Mouse (Mus musculus) hindbrain, embryonic 11.5 days (tissue): ENCODE results near the gene Brsk1. TPM values are rescaled to one million over a fixed set of nuclear protein-coding genes. Genes with fewer than 3 reads are reported as not detected.
A peak's percentile ranks its signal among the peaks of the same experiment; 100 is the strongest.

Experiments used
- ATAC-seq: fragments of 200-750 bp; cut with Nextera tagmentation; 2 replicates; pipeline ENCODE4 v1.8.0; 2017; ENCODE audit warnings: mild to moderate bottlenecking, moderate TSS enrichment, moderate library complexity; ENCODE audit not compliant: low FRiP score
- DNase-seq: peaks from one replicate; pipeline ENCODE4 v3.0.0-alpha.2; 2015; ENCODE audit warnings: low spot score
- H3K27ac ChIP-seq: fragments of 300-500 bp; sonication (generic); 2 replicates; pipeline ENCODE4 v1.5.1; 2014; ENCODE audit warnings: mild to moderate bottlenecking, low read depth, low read length
- H3K27me3 ChIP-seq: fragments of 300-500 bp; sonication (generic); 2 replicates; pipeline ENCODE4 v1.6.1; 2014; ENCODE audit warnings: mild to moderate bottlenecking, low read length, moderate library complexity, mixed read lengths; ENCODE audit not compliant: control insufficient read depth, insufficient read depth
- H3K36me3 ChIP-seq: fragments of 300-500 bp; sonication (generic); 2 replicates; pipeline ENCODE4 v1.6.1; 2014; ENCODE audit warnings: mild to moderate bottlenecking, low read length, moderate library complexity, mixed read lengths; ENCODE audit not compliant: control insufficient read depth, insufficient read depth
- H3K4me1 ChIP-seq: fragments of 300-500 bp; sonication (generic); replicated peaks from 2 replicates; pipeline ENCODE4 v1.6.1; 2014; ENCODE audit warnings: low read length, mixed read lengths; ENCODE audit not compliant: control insufficient read depth, insufficient read depth
- H3K4me2 ChIP-seq: fragments of 300-500 bp; sonication (generic); replicated peaks from 2 replicates; pipeline ENCODE4 v1.6.1; 2014; ENCODE audit warnings: mild to moderate bottlenecking, low read depth, low read length
- H3K4me3 ChIP-seq: fragments of 300-500 bp; sonication (generic); 2 replicates; pipeline ENCODE4 v1.5.1; 2014; ENCODE audit warnings: low read depth, low read length
- H3K9ac ChIP-seq: fragments of 300-500 bp; sonication (generic); 2 replicates; pipeline ENCODE4 v1.6.1; 2014; ENCODE audit warnings: low read depth, low read length
- H3K9me3 ChIP-seq: fragments of 300-500 bp; sonication (generic); 2 replicates; pipeline ENCODE4 v1.6.1; 2016; ENCODE audit warnings: low read length; ENCODE audit not compliant: control insufficient read depth
- WGBS: fragments of 180-500 bp; shearing (Covaris S2); extraction: QIAGEN DNeasy Blood & Tissue Kit; methylation state at CpG from one replicate; pipeline ENCODE4 v1.1.7; 2014; 5-methylcytosine and 5-hydroxymethylcytosine counted together
- polyA plus RNA-seq: library from polyadenylated mRNA; unstranded; fragments of >200 nt; fragmentation: Nextera tagmentation; extraction: Ambion mirVana; gene quantifications from 2 replicates; pipeline ENCODE4 v1.2.1, GENCODE M21; 2014

Brsk1 gene
- polyA plus RNA-seq, 1 experiment from 2014 or later: 5.1 TPM

DNA sequence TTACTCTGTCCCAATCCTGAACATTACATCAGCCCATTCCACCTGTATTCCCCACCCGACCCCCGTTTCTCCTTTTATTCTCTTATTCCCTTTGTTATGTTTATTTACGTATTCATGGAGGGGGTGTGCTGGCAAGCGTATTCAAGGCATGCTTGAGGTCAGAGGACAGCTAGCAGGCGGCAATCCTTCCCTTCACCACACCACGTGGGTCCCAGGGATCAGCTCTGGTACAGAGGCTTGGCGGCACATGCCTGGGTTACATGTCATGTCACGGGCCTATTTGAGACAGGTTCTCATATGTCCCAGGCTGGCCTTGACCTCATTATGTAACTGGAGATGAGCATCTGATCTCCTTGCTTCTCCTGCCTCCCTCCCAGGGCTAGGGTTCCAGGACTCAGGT, 11.9 kb downstream of the Brsk1 start:
- 39% methylated on average over 8 of the region's 8 CpGs for WGBS
- peaks cover 12% of the 10 kb centered on the region; the same call in 1 of the 2 replicates for H3K36me3 ChIP-seq
- DNase-seq (no peak), ATAC-seq (peak; percentile 51; the same call in 1 of the 2 replicates)
- no peaks in the 10 kb centered on the region for H3K4me1 ChIP-seq
- no peaks in the 10 kb centered on the region for H3K27me3 ChIP-seq
- H3K4me2 ChIP-seq: no peak overlapping the region
- H3K4me3 ChIP-seq: no peak overlapping the region
- no peaks in the 10 kb centered on the region for H3K9me3 ChIP-seq
- H3K27ac ChIP-seq: no peak overlapping the region
- no peak overlapping the region for H3K9ac ChIP-seq

DNA sequence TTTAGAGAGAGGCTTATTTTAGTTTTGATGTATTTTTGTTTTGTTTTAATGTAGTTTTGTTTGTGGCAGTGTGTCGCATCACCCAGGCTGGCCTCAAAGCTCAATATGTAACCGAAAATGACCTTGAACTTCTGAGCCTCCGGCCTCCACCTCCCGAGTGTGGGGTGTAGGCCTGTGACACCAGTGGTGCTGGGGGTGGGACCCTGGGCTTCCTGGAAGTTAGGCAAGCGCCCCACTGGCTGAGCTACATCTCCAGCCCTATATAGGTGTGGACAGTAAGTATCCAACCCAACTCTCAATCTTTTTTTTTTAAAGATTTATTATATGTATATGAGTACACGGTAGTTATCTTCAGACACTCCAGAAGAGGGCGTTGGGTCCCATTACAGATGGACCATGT, 12.8 kb downstream of the Brsk1 start:
- Histone ChIP-seq H3K36me3 (peaks cover 12% of the 10 kb centered on the region; the same call in 1 of the 2 replicates), H3K4me2 (no peak overlapping the region), H3K27ac (no peak overlapping the region), H3K9ac (no peak overlapping the region), H3K4me1 (no peaks in the 10 kb centered on the region), H3K4me3 (no peak overlapping the region), H3K9me3 (no peaks in the 10 kb centered on the region), H3K27me3 (no peaks in the 10 kb centered on the region)
- WGBS: 94% methylated on average over 7 of the region's 7 CpGs
- DNase-seq (no peak), ATAC-seq (no peak)

DNA sequence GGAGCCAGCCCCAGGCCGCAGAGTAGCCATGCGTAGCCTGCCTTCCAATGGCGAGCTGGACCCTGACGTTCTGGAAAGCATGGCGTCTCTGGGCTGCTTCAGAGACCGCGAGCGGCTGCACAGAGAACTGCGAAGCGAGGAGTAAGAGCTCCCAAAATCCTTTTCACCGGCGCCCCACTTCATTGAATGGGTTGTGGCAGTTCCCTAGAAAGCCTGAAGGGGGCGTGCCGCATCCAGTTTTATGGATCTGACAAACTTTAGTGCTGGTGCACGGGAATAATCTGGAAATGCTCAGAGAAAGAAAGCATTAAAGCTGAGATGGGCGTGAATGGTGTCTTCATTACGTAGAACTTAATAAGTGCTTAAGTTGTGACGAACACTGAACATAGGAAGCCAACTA, 14.7 kb downstream of the Brsk1 start:
- H3K27me3 ChIP-seq: no peaks in the 10 kb centered on the region
- no peak overlapping the region for H3K27ac ChIP-seq
- H3K9me3 ChIP-seq: no peaks in the 10 kb centered on the region
- 37% methylated on average over 18 of the region's 18 CpGs for WGBS
- DNase-seq: peak; percentile 74
- no peak for ATAC-seq
- H3K4me1 ChIP-seq: no peaks in the 10 kb centered on the region
- no peak overlapping the region for H3K4me2 ChIP-seq
- no peak overlapping the region for H3K4me3 ChIP-seq
- no peak overlapping the region for H3K9ac ChIP-seq
- H3K36me3 ChIP-seq: peaks cover 12% of the 10 kb centered on the region

DNA sequence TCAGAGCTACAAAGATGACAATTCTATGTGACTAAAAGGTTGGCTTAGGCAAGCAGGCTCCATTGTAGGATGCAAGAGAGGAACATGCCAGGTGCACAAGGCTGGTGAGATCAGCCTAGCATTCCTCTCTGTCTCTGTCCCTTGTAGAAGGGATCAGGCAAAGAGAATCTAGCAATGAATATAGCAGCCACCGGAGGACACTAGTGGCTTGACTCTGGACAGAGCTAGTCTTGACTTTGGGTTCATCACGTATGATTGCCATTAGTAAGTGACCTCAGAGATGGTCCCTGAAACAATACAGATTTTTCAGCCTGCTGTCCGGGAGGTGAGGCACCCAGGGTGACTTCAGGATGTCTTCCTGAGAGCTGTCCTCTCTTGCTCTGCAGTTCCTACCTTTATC, 22.2 kb downstream of the Brsk1 start:
- 87% methylated on average over 3 of the region's 3 CpGs for WGBS
- Histone ChIP-seq H3K9ac (no peak overlapping the region), H3K36me3 (peaks cover 14% of the 10 kb centered on the region), H3K9me3 (no peaks in the 10 kb centered on the region), H3K4me3 (no peak overlapping the region), H3K27ac (no peak overlapping the region), H3K4me1 (no peaks in the 10 kb centered on the region), H3K4me2 (no peak overlapping the region), H3K27me3 (no peaks in the 10 kb centered on the region)
- DNase-seq (no peak), ATAC-seq (no peak)

DNA sequence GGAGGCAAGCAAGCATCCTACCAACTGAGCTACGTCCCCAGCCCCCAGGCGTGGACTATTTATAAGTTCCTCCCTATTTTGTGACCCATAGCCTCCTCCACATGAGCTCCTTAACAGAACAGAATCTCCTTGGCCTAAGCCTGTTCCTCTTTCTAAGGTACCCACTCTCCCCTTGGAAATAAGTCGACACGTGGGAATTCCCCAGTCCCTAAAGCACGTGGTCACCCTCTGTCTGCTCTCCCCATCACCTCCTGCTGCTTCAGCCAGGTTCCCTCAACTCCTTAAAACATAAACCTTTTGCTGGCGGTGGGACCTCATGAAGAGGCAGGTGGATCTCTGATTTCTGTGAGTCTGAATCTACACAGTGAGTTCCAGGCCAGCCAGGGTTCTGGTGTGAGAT, 26.6 kb downstream of the Brsk1 start:
- Histone ChIP-seq H3K4me1 (no peaks in the 10 kb centered on the region), H3K27me3 (no peaks in the 10 kb centered on the region), H3K4me2 (no peak overlapping the region), H3K27ac (no peak overlapping the region), H3K9me3 (no peaks in the 10 kb centered on the region), H3K36me3 (peaks cover 9% of the 10 kb centered on the region; the same call in 1 of the 2 replicates), H3K4me3 (no peak overlapping the region), H3K9ac (no peak overlapping the region)
- 73% methylated on average over 6 of the region's 6 CpGs for WGBS
- ATAC-seq (no peak), DNase-seq (no peak)

DNA sequence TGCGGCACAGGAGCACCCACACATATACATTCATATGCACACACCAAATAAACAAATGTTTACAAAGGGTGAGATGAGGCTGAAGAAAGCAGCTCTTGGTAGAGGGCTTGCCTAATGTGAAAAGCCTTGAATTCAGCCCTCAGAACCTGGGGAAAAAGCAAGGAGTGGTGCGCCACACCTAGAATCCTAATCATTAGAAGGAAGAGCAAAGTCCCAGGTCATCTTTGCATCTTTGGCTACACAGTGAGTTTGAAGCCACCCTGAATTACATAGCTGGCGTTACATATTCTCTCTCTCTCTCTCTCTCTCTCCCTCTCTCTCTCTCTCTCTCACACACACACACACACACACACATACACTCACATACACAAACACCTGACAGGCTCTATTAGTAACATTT, 28.9 kb downstream of the Brsk1 start:
- Histone ChIP-seq H3K27me3 (no peaks in the 10 kb centered on the region), H3K9me3 (no peaks in the 10 kb centered on the region), H3K9ac (no peak overlapping the region), H3K4me3 (no peak overlapping the region), H3K36me3 (peaks cover 3% of the 10 kb centered on the region; the same call in 1 of the 2 replicates), H3K27ac (no peak overlapping the region), H3K4me1 (no peaks in the 10 kb centered on the region), H3K4me2 (no peak overlapping the region)
- DNase-seq (no peak), ATAC-seq (no peak)
- WGBS: 94% methylated on average over 3 of the region's 3 CpGs

DNA sequence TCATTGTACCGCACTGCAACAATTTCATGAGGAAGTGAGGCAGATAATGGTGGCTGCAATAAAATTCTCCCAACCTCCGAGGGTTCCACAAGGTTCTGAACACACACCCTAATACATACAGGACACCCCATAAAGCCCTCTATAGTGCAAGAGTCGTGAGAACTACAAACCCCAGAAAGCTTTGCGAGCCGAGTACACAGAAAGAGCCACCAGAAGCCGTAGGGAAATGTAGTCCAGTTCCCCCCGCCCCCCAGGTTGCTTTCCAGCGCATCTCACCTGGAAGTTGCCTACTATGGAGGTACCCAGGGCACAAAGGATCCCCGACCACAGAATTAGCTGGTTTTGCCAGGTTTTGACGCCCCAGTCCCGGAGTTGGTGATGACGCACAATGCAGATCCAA, 33.1 kb downstream of the Brsk1 start:
- Histone ChIP-seq H3K4me3 (no peak overlapping the region; the same call in 1 of the 2 replicates), H3K9ac (no peak overlapping the region), H3K4me2 (peak overlapping the region; percentile 32), H3K36me3 (no peaks in the 10 kb centered on the region), H3K4me1 (no peaks in the 10 kb centered on the region), H3K9me3 (no peaks in the 10 kb centered on the region), H3K27ac (no peak overlapping the region), H3K27me3 (no peaks in the 10 kb centered on the region)
- ATAC-seq (no peak), DNase-seq (peak; percentile 21)
- WGBS: 38% methylated on average over 12 of the region's 12 CpGs

DNA sequence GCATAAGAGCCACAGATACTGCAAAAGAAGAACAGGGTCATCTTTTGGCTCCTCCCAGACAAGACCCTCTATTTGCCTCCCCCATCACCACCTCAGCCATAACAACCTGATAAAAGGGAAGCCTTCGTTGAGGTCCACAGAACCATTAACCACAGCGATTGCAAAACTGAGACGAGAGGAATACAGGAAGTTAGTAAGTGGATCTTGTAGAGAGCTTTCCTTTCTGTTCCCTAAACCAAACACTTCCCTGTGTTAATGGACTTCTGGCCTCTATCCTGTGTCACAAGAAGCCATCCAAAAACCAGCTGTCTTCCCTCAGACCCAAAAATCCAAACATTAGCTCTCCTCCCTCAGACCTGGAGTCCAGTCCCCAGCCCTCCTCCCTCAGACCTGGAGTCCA, 34.0 kb downstream of the Brsk1 start:
- no peak for DNase-seq
- no peaks in the 10 kb centered on the region for H3K9me3 ChIP-seq
- H3K27ac ChIP-seq: no peak overlapping the region
- H3K27me3 ChIP-seq: no peaks in the 10 kb centered on the region
- ATAC-seq: no peak
- H3K4me2 ChIP-seq: no peak overlapping the region
- H3K36me3 ChIP-seq: no peaks in the 10 kb centered on the region
- no peak overlapping the region for H3K9ac ChIP-seq
- no peak overlapping the region for H3K4me3 ChIP-seq
- H3K4me1 ChIP-seq: no peaks in the 10 kb centered on the region
- 83% methylated on average over 3 of the region's 3 CpGs for WGBS

DNA sequence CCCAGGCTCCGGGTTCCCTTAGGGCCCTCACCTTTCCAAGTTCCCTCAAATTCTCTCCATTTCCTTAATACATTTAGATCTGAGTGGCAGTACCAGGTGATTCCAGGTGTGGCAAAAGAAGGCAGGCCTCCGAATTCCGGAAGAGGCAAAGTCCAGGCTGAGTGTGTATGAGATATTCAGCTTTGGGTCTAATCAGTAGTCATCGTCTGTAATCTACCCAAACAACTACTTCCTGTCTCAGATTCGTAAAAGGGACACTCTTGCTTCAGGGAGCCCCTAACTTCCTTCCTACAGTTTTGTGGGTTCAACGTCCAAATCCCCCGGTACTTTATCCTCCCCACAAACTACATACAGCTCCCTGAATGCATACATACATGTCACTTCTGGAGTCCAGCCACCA, 34.8 kb downstream of the Brsk1 start, which contains the start of gene Tmem150b:
TSS of gene Tmem150b (minus strand) at position 81 of the 400 bp plus-strand sequence.
- no peak for ATAC-seq
- H3K4me1 ChIP-seq: no peaks in the 10 kb centered on the region
- H3K27ac ChIP-seq: no peak within 1 kb of the TSS
- no peaks in the 10 kb centered on the region for H3K9me3 ChIP-seq
- H3K4me2 ChIP-seq: no peak within 1 kb of the TSS
- H3K36me3 ChIP-seq: no peaks in the 10 kb centered on the region
- no peak within 1 kb of the TSS for H3K4me3 ChIP-seq
- H3K27me3 ChIP-seq: no peaks in the 10 kb centered on the region
- H3K9ac ChIP-seq: no peak within 1 kb of the TSS
- no peak for DNase-seq
- WGBS: 90% methylated on average over 7 of the region's 7 CpGs
